Mouse (Mus musculus): ENCODE measurements around the gene Trem1.

The Trem1 gene

DNA sequence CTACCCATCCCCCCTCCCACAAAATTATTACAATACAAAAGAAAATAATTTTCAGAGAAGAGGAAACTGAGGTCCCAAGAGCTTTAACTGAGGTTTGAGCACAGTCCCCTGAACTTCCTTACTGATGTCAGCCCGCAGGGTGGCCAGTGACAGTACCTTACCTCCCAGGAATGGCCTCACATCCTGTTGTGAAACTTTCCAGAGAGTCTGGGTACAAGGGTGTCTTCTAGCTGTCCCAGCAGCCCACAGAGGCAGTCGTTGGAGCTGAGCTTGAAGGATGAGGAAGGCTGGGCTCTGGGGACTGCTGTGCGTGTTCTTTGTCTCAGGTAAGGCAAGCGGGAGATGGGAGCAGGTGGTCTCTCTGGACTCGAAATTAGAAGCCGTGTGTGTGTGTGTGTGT is at the start of gene Trem1:
Gene Trem1 (plus strand): TSS at position 251 of the 400 bp plus-strand sequence.
- no peak for DNase-seq (ENCODE audit: extremely low spot score, low spot score)

GRCm38 (mm10) chr17:48185252-48185651 is 47.3 kb upstream of the Trem1 start:
- no peak for DNase-seq (ENCODE audit: extremely low spot score, low spot score)

DNA sequence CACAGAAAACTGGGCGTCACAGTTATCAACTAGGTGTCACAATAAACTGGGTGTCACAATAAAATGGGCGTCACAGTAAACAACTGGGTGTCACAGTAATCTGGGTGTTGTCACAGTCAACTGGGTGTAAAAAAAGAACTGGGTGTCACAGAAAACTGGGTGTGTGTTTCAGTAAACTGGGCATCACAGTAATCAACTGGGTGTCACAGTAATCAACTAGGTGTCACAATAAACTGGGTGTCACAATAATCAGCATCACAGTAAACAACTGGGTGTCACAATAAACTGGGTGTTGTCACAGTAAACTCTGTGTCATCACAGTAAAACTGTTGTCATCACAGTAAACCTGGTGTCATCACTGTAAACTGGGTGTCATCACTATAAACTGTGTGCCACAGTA is 40.2 kb upstream of the Trem1 start:
- no peak for DNase-seq (ENCODE audit: extremely low spot score, low spot score)

- DNase-seq (ENCODE audit: extremely low spot score, low spot score): no peak
Observed at GRCm38 (mm10) chr17:48203086-48203485, 29.5 kb upstream of the Trem1 start.

GRCm38 (mm10) chr17:48212596-48212995 is 20.0 kb upstream of the Trem1 start:
- no peak for DNase-seq (ENCODE audit: extremely low spot score, low spot score)

DNA sequence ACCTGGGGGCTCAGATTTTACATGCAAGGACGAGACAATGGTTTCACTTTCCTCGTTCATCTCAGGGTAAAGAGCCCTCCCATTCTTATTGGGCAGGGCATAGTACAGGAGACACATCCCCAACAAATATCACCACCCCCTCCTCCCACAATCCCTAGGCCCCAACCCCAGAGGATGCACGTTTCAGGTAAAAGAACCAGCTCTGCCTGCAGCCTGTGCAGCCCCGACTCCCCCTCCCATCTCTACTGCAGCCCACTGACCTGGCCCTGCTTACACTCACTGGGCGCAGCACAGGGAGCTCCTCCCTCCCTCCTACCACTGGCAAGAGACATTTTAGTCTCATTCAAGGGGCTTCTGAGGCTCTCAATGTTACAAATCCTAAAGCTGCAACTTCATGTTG is 19.1 kb upstream of the Trem1 start:
- DNase-seq (ENCODE audit: extremely low spot score, low spot score): no peak

DNA sequence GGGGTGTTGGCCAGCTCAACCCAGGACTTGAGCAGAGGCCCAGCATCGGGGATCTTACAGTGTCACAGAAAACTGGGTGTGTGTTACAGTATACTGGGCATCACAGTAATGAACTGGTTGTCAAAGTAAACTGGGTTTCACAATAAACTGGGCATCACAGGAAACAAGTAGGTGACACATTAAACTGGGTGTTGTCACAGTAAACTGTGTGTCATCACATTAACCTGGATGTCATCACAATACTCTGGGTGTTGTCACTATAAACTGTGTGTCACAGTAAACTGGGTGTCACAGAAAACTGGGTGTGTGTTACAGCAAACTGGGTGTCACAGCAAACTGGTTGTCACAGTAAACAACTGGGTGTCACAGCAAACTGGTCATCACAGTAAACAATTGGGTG is 17.1 kb upstream of the Trem1 start:
- DNase-seq (ENCODE audit: extremely low spot score, low spot score): no peak

GRCm38 (mm10) chr17:48230680-48231079 is 1.9 kb upstream of the Trem1 start:
- no peak for DNase-seq (ENCODE audit: extremely low spot score, low spot score)

DNA sequence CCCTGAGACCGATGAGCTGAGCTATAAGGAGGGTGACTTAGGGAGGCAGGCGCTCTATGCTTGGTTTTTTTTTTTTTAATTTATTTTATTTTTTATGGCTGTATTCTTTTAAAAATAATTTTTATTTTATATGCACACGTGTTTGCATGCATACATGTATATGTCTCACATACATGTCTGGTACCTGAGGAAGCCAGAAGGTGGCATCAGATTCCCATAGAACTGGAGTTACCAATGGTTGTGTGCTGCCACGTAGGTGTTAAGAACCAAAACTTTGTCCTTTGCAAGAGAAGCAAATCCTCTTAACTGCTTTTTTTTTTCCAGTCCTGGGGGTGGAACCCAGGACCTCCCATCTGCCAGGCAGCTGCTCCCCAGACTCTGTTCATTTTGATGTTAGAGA is 1.2 kb downstream of the Trem1 start:
- DNase-seq (ENCODE audit: extremely low spot score, low spot score): no peak

- DNase-seq (ENCODE audit: extremely low spot score, low spot score): no peak
Observed at GRCm38 (mm10) chr17:48234550-48234949, 2.0 kb downstream of the Trem1 start.

GRCm38 (mm10) chr17:48235773-48236370 is 3.3 kb downstream of the Trem1 start:
- DNase-seq (ENCODE audit: extremely low spot score, low spot score): no peak

GRCm38 (mm10) chr17:48237621-48238020 is 5.1 kb downstream of the Trem1 start:
- no peak for DNase-seq (ENCODE audit: extremely low spot score, low spot score)

DNA sequence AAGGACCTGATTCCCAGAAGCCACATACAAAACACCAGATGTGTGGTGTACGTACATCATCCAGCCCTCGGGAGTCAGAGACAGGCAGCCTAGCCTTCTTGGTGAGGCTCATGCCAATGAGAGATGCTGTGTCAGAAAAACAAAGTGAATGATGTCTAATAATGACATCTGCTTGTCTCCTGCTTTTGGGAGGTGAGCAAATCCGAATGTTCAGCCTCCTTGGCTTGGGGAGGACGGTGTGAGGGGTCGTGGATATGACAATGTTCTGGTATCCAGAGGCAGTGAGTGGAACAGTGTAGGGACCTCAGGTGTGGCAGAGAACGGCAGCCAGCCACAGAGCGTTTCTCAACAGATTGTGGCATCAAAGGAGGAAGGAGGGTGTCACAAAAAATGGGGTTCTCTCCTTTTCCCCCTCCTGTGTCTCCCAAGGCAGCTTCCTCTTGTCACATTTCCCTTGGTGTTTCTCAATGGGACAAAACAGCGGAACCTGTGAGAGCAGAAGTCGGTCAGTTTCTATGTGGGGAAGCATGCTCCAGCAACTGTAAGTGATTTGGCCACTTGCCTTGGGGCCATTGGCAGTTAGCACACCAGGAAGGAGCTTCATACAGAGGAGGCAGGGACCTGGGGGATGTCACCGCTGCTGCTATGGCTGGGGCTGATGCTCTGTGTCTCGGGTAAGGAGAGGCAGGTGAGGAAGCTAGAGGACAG is 14.8 kb downstream of the Trem1 start, which contains the start of gene Trem3:
Gene Trem3 (plus strand): TSS at position 557 of the 708 bp plus-strand sequence.
- no peak for DNase-seq (ENCODE audit: extremely low spot score, low spot score)

- DNase-seq (ENCODE audit: extremely low spot score, low spot score): no peak
Observed at GRCm38 (mm10) chr17:48249039-48249438, 16.5 kb downstream of the Trem1 start.

- no peak for DNase-seq (ENCODE audit: extremely low spot score, low spot score)
Observed at GRCm38 (mm10) chr17:48249501-48249900, 16.9 kb downstream of the Trem1 start.

- no peak for DNase-seq (ENCODE audit: extremely low spot score, low spot score)
Observed at GRCm38 (mm10) chr17:48250631-48251030, 18.1 kb downstream of the Trem1 start.

DNA sequence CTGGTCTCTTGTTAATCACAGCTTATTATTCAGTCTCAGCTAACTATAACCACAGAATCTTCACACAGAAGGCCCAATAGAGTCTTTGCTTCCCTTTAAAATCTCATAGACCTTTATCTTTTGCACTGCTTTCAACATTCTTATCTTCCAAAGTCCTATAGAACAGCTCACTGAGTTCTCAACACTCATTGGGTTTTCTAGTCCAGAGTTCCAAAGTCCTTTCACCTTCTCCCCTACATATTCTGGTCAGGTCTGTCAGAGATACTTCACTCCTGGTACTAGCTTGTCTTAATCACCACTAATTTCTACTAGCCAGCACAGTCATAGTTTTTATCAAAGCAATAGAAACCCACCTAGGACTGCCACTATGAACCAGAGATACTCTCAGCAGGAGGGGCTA is 24.0 kb downstream of the Trem1 start:
- no peak for DNase-seq (ENCODE audit: extremely low spot score, low spot score)

DNA sequence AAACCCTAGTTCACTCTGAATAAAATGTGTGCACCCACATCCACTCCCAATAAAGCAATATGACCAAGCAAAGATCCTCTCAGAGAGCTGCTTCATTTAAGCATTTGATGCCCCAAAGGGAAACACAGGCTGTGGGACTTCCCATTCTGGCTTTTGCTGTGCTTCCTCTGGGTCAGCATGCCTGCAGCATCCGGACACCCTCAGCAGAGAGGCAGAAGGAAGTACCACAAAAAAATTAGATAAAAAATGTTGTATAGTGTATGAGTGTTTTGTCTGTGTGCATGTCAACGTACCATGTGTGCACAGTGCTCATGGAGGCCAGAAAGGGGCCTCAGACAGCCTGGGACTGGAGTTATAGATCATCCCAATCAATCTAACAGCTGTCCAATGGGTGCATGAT is 29.3 kb downstream of the Trem1 start:
- no peak for DNase-seq (ENCODE audit: extremely low spot score, low spot score)

DNA sequence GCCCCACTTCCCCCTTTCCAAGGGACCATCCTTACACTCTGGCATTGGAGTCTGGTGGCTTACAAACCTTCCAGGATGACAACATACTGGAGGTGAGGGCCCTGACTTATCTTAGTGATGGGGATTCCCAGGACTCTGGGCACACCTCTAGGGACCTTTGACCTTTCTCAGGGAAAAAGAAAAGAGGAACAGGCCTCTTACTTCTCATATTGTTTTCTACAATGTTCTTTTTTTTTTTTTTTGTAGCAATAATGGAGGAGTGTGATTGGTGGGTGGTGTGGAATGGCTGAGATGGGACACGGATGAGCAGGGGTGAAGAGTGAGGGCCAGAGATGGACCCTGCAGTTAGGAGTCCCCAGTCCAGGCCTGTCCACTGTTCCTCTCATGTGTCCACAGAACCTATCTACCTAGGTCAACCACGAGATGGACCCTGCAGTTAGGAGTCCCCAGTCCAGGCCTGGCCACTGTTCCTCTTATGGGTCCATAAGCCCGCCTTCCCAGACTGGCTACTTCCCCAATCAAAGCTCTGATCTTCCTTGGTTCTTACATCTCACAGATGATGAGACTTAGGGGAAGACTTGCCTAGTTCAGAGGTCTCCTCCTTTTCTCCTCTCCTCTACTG is 31.3 kb downstream of the Trem1 start, which contains the start of gene Treml4:
Gene Treml4 (plus strand): TSS at position 555 of the 622 bp plus-strand sequence.
- no peak for DNase-seq (ENCODE audit: extremely low spot score, low spot score)

DNA sequence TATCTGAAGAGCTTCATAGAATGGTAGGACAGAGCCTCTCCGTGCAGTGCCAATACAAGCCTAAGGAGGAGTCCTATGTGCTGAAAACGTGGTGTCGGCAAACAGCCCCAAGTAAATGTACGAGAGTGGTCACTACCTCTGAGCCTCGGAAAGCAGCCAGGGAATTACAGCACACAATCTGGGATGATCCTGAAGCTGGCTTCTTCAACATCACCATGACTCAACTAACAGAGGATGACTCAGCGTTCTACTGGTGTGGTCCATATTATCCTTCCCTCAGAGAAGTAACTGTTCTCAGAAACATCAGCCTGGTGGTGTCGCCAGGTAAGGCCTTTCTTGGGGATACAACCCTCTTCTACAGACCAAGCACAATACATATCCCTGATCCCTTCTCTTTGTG is 32.1 kb downstream of the Trem1 start:
- DNase-seq (ENCODE audit: extremely low spot score, low spot score): no peak

GRCm38 (mm10) chr17:48266138-48266537 is 33.6 kb downstream of the Trem1 start:
- DNase-seq (ENCODE audit: extremely low spot score, low spot score): no peak

GRCm38 (mm10) chr17:48266610-48267304 is 34.2 kb downstream of the Trem1 start:
- no peak for DNase-seq (ENCODE audit: extremely low spot score, low spot score)
